Mouse (Mus musculus) hindbrain, postnatal 0 days (tissue): ENCODE data around the gene Rabgap1l. TPM values are rescaled to one million over a fixed set of nuclear protein-coding genes. Genes with fewer than 3 reads are reported as not detected.

Experiments used
- ATAC-seq: fragments of 200-750 bp; cut with Nextera tagmentation; 2 replicates; pipeline ENCODE4 v1.8.0; 2017; ENCODE audit warnings: mild to moderate bottlenecking, moderate TSS enrichment, moderate library complexity
- DNase-seq: peaks from one replicate; pipeline ENCODE4 v3.0.0-alpha.2; 2015; ENCODE audit warnings: low spot score
- H3K27ac ChIP-seq: fragments of 300-500 bp; sonication (generic); 2 replicates; pipeline ENCODE4 v1.5.1; 2014; ENCODE audit warnings: mild to moderate bottlenecking
- H3K27me3 ChIP-seq: fragments of 300-500 bp; sonication (generic); 2 replicates; pipeline ENCODE4 v1.6.1; 2014; ENCODE audit warnings: low read length, mixed read lengths; ENCODE audit not compliant: insufficient read depth
- H3K36me3 ChIP-seq: fragments of 300-500 bp; sonication (generic); 2 replicates; pipeline ENCODE4 v1.6.1; 2014; ENCODE audit warnings: low read length, mixed read lengths; ENCODE audit not compliant: insufficient read depth
- H3K4me1 ChIP-seq: fragments of 300-500 bp; sonication (generic); 2 replicates; pipeline ENCODE4 v1.6.1; 2014; ENCODE audit warnings: antibody characterized with exemption, low read length, mixed read lengths; ENCODE audit not compliant: insufficient read depth
- H3K4me2 ChIP-seq: fragments of 300-500 bp; sonication (generic); 2 replicates; pipeline ENCODE4 v1.6.1; 2014; ENCODE audit warnings: low read depth, mild to moderate bottlenecking, low read length, moderate library complexity, mixed read lengths
- H3K4me3 ChIP-seq: fragments of 300-500 bp; sonication (generic); 2 replicates; pipeline ENCODE4 v1.5.1; 2014; ENCODE audit warnings: low read length
- H3K9ac ChIP-seq: fragments of 300-500 bp; sonication (generic); replicated peaks from 2 replicates; pipeline ENCODE4 v1.6.1; 2014; ENCODE audit warnings: mild to moderate bottlenecking, low read length, moderate library complexity, mixed read lengths
- H3K9me3 ChIP-seq: fragments of 300-500 bp; sonication (generic); 2 replicates; pipeline ENCODE4 v1.6.1; 2016; ENCODE audit warnings: low read length, mixed read lengths
- CTCF ChIP-seq: IDR thresholded peaks from 2 replicates; pipeline ENCODE4 v1.5.1; 2016; ENCODE audit warnings: antibody characterized with exemption, control low read depth, low read depth
- WGBS: fragments of 180-500 bp; shearing (Covaris S2); extraction: QIAGEN DNeasy Blood & Tissue Kit; methylation state at CpG from one replicate; pipeline ENCODE4 v1.1.7; 2014; 5-methylcytosine and 5-hydroxymethylcytosine counted together
- polyA plus RNA-seq: library from polyadenylated mRNA; unstranded; fragments of >200 nt; fragmentation: Nextera tagmentation; extraction: Ambion mirVana; gene quantifications from 2 replicates; pipeline ENCODE4 v1.2.1, GENCODE M21; 2015
- total RNA-seq: library from RNA; depleted of rRNA; stranded (reverse); fragments of >200 nt; gene quantifications from 2 replicates; pipeline ENCODE4 v1.2.3, GENCODE M21; 2014

Rabgap1l gene
- total and polyA plus RNA-seq, 2 experiments from 2014 or later = 28.5 to 70.5 TPM

DNA sequence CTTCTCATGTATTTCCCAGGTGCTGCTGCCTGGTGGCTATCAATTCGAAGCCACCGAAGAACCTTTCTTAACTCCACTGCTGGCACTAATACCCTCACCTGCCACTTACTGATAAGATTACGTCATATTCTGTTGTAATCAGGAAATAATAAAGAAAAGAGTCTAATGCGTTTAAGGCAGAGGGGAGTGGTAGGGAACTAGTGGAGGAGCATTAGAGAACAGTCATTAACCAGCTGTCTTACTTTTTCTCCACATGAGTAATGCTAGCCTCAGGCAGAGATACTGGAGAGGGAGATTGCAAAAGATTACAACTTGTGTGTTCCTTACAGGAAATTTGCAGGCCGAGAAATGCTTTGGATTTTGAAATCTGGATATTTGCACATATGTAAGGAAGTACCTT lies 530.0 kb downstream of the Rabgap1l start:
- H3K9me3 ChIP-seq = no peaks in the 10 kb centered on the region
- 81% methylated on average over 5 of the region's 5 CpGs for WGBS
- TF ChIP-seq CTCF = no peak
- no peaks in the 10 kb centered on the region for H3K36me3 ChIP-seq
- no peak for DNase-seq
- H3K27ac ChIP-seq = no peak overlapping the region
- H3K4me1 ChIP-seq = no peaks in the 10 kb centered on the region; the same call in 1 of the 2 replicates
- no peak overlapping the region for H3K9ac ChIP-seq
- no peak overlapping the region for H3K4me3 ChIP-seq
- no peak for ATAC-seq
- no peaks in the 10 kb centered on the region for H3K27me3 ChIP-seq
- no peak overlapping the region for H3K4me2 ChIP-seq

- ATAC-seq (no peak), DNase-seq (no peak)
- no peak overlapping the region for H3K4me2 ChIP-seq
- H3K27ac ChIP-seq = no peak overlapping the region
- WGBS = 79% methylated on average over 4 of the region's 4 CpGs
- H3K36me3 ChIP-seq = no peaks in the 10 kb centered on the region
- no peak overlapping the region for H3K9ac ChIP-seq
- no peak overlapping the region for H3K4me3 ChIP-seq
- no peaks in the 10 kb centered on the region for H3K9me3 ChIP-seq
- no peaks in the 10 kb centered on the region for H3K27me3 ChIP-seq
- no peaks in the 10 kb centered on the region; the same call in 1 of the 2 replicates for H3K4me1 ChIP-seq
- no peak for TF ChIP-seq CTCF
Measured at GRCm38 (mm10) chr1:160262415-160262814, 530.6 kb downstream of the Rabgap1l start.

DNA sequence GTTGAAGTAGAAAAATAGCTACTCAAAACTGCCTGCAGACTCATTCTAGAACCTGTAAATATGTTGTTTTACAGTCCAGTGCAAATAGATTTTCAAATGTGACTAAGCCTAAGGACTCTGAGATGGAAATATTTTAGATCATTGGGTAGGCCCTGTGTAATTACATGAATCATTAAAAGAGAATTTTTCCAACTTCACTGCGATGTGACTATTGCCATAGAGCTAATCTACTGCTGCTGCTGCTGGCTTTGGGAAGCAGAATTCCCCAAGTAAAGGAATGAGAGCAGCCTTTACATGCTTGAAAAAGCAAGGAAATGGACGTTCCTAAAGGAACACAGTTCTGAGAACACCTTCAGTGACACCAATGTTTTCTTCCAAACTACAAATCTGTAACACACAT lies 531.2 kb downstream of the Rabgap1l start:
- no peaks in the 10 kb centered on the region for H3K36me3 ChIP-seq
- H3K9ac ChIP-seq = no peak overlapping the region
- H3K27me3 ChIP-seq = no peaks in the 10 kb centered on the region
- WGBS = 59% methylated on average over 2 of the region's 2 CpGs
- no peak overlapping the region for H3K4me2 ChIP-seq
- no peak overlapping the region for H3K27ac ChIP-seq
- H3K9me3 ChIP-seq = no peaks in the 10 kb centered on the region
- ATAC-seq (no peak), DNase-seq (no peak)
- no peak for TF ChIP-seq CTCF
- no peak overlapping the region for H3K4me3 ChIP-seq
- H3K4me1 ChIP-seq = no peaks in the 10 kb centered on the region; the same call in 1 of the 2 replicates

DNA sequence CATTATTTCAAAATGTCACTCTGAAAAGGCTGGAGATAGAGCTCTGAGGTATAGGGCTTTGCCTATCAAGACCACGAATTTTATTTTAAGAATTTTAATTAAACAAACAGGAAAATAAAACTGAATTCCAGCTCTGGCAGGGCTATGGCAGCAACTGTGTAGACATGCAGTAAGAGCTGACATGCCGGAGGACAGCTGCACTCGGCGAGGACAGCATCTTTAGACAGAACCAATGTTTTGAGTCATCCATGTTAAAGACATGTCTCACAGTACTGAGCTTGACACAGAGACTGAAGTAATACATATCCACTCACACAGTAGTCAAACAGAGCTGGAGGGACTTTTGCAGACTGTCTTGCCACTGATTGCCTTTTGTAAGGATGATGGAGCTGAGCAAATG lies 532.4 kb downstream of the Rabgap1l start:
- H3K4me1 ChIP-seq = no peaks in the 10 kb centered on the region; the same call in 1 of the 2 replicates
- H3K36me3 ChIP-seq = no peaks in the 10 kb centered on the region
- no peaks in the 10 kb centered on the region for H3K27me3 ChIP-seq
- DNase-seq (no peak), ATAC-seq (no peak)
- no peak for TF ChIP-seq CTCF
- no peak overlapping the region for H3K4me2 ChIP-seq
- peak overlapping the region; percentile 41; the same call in 1 of the 2 replicates for H3K27ac ChIP-seq
- no peak overlapping the region for H3K9ac ChIP-seq
- 80% methylated on average over 4 of the region's 4 CpGs for WGBS
- no peaks in the 10 kb centered on the region for H3K9me3 ChIP-seq
- H3K4me3 ChIP-seq = no peak overlapping the region

- H3K27me3 ChIP-seq = no peaks in the 10 kb centered on the region
- H3K4me1 ChIP-seq = no peaks in the 10 kb centered on the region; the same call in 1 of the 2 replicates
- no peak overlapping the region for H3K4me2 ChIP-seq
- H3K27ac ChIP-seq = 0 out of 2 replicates have a peak overlapping the region, but pooled peaks have one; percentile 45
- H3K9me3 ChIP-seq = no peaks in the 10 kb centered on the region
- 26% methylated on average over 7 of the region's 7 CpGs for WGBS
- no peak for TF ChIP-seq CTCF
- ATAC-seq = peak; percentile 84
- no peaks in the 10 kb centered on the region for H3K36me3 ChIP-seq
- H3K9ac ChIP-seq = no peak overlapping the region
- no peak overlapping the region for H3K4me3 ChIP-seq
- peak; percentile 78 for DNase-seq
Measured at GRCm38 (mm10) chr1:160259884-160260283, 533.1 kb downstream of the Rabgap1l start.

DNA sequence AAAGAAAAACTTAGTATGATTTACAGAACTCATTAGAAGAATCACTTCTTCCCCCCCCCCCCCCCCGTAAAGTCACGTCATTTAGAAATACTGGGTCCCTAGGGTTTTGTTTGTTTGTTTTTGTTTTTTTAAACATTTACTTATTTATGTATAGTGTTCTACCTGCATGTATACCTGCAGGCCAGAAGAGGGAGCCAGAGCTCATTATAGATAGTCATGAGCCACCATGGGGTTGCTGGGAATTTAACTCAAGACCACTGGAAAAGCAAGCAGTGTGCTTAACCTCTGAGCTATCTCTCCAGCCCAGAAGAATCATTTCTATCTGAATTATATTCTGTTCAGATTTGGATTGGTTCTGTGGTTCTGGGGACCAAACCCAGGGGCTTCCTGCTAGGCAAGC lies 539.9 kb downstream of the Rabgap1l start:
- no peak for ATAC-seq
- Histone ChIP-seq H3K27ac (no peak overlapping the region), H3K4me3 (no peak overlapping the region), H3K9me3 (no peaks in the 10 kb centered on the region), H3K36me3 (0 out of 2 replicates have a peak, but pooled peaks cover 4% of the 10 kb centered on the region), H3K4me1 (no peaks in the 10 kb centered on the region), H3K27me3 (no peaks in the 10 kb centered on the region), H3K9ac (no peak overlapping the region), H3K4me2 (no peak overlapping the region)
- no peak for DNase-seq
- WGBS = 86% methylated on average over 2 of the region's 2 CpGs
- TF ChIP-seq CTCF = peak; percentile 18; the same call in 1 of the 2 replicates

- Histone ChIP-seq H3K4me3 (no peak overlapping the region), H3K9ac (no peak overlapping the region), H3K36me3 (0 out of 2 replicates have a peak, but pooled peaks cover 4% of the 10 kb centered on the region), H3K27me3 (no peaks in the 10 kb centered on the region), H3K4me1 (no peaks in the 10 kb centered on the region), H3K4me2 (no peak overlapping the region), H3K27ac (no peak overlapping the region), H3K9me3 (no peaks in the 10 kb centered on the region)
- no peak for DNase-seq
- 79% methylated on average over 5 of the region's 5 CpGs for WGBS
- TF ChIP-seq CTCF = no peak
- no peak for ATAC-seq
Measured at GRCm38 (mm10) chr1:160251388-160252007, 541.5 kb downstream of the Rabgap1l start.
